Comparison of ENCODE assay signal across 27 mouse cellular contexts in genomic region chr2:168729736-168730135, GRCm38 (mm10). TPM values are rescaled to one million over a fixed set of nuclear protein-coding genes. Genes with fewer than 3 reads are reported as not detected.
DNase-seq lines count a peak whose midpoint lies in the region; ATAC-seq and TF ChIP-seq lines count a peak whose summit lies in the region.
"Had no signal": no experiment of that assay in that cellular context is flagged by ENCODE, and none has a peak within 500 bp of the region (broad histone marks: within the 10 kb centered on the region; RNA-seq: fewer than 3 reads in every experiment).

No protein-coding gene starts in this region.

- peak; percentile 12; the same call in 1 of the 2 replicates for TF ChIP-seq CTCF in hindbrain, postnatal 0 days (IDR thresholded peaks at IDR 0.05; ENCODE audit: low read depth)
- TF ChIP-seq CTCF in liver, adult 2 months (IDR thresholded peaks at IDR 0.05; ENCODE audit: low read depth, low read length) = peak; percentile 23; the same call in 1 of the 2 replicates
- no peak for TF ChIP-seq CTCF in liver, postnatal 0 days (IDR thresholded peaks at IDR 0.05; ENCODE audit: low read depth)
- TF ChIP-seq CTCF in E14TG2a.4 (conservative IDR thresholded peaks at IDR 0.05; ENCODE audit: low read length) = peak; percentile 27; the same call in 1 of the 2 replicates

- H3K4me2 ChIP-seq in hindbrain, postnatal 0 days (ENCODE audit: low read depth, low read length) = no peak overlapping the region
- H3K4me2 ChIP-seq in hindbrain, embryonic 11.5 days (replicated peaks; ENCODE audit: low read depth, low read length) = no peak overlapping the region
- no peak overlapping the region for H3K4me2 ChIP-seq in liver, postnatal 0 days (ENCODE audit: low read depth, low read length)
- H3K4me2 ChIP-seq: embryonic facial prominence, embryonic 12.5 days; heart, embryonic 12.5 days; hindbrain, embryonic 14.5 days; liver, embryonic 13.5 days; neural tube, embryonic 12.5 days had no signal

- no peaks in the 10 kb centered on the region for H3K4me1 ChIP-seq in hindbrain, postnatal 0 days (ENCODE audit: insufficient read depth, low read length)
- H3K4me1 ChIP-seq in hindbrain, embryonic 11.5 days (replicated peaks; ENCODE audit: control insufficient read depth, insufficient read depth, low read length) = 0 out of 2 replicates have a peak, but pooled peaks cover 4% of the 10 kb centered on the region
- peaks cover 11% of the 10 kb centered on the region for H3K4me1 ChIP-seq in liver, adult 2 months (ENCODE audit: control insufficient read depth, insufficient read depth, low read length)
- no peaks in the 10 kb centered on the region for H3K4me1 ChIP-seq in liver, postnatal 0 days (ENCODE audit: insufficient read depth)
- H3K4me1 ChIP-seq in E14TG2a.4 (replicated peaks; ENCODE audit: low read depth, low read length) = peaks cover 42% of the 10 kb centered on the region
- H3K4me1 ChIP-seq: liver, embryonic 13.5 days had no signal

- DNase-seq in hindbrain, postnatal 0 days (ENCODE audit: low spot score) = no peak
- DNase-seq in hindbrain, embryonic 11.5 days (ENCODE audit: low spot score) = no peak
- no peak for DNase-seq in liver, adult 2 months (ENCODE audit: extremely low read depth, low read depth, low spot score)
- DNase-seq in liver, postnatal 0 days = no peak
- DNase-seq in R1 (ENCODE audit: low read depth, low spot score) = peak; percentile 77
- no peak for DNase-seq in urinary bladder, adult 18-20 months (ENCODE audit: low spot score in 2 of 2)
- DNase-seq in right cerebral cortex, postnatal 10 days (ENCODE audit: low spot score in 2 of 2) = no peak
- DNase-seq: adrenal gland, postnatal 10 days; cerebellum, adult 9-11 months; embryo, embryonic 11 days; gastrocnemius, adult 2 months; gastrocnemius, postnatal 36 days; heart, adult 2 months; heart, postnatal 4 days; kidney, postnatal 10 days; liver, embryonic 13.5 days; lung, adult 2 months; lung, postnatal 10 days had no signal

- no peak for TF ChIP-seq POLR2A in liver, adult 2 months (IDR thresholded peaks at IDR 0.05; ENCODE audit: extremely low read depth, insufficient read depth, low read length)

- no peaks in the 10 kb centered on the region for H3K9me3 ChIP-seq in hindbrain, postnatal 0 days (ENCODE audit: low read length)
- H3K9me3 ChIP-seq in hindbrain, embryonic 11.5 days (ENCODE audit: control insufficient read depth, low read length) = no peaks in the 10 kb centered on the region
- H3K9me3 ChIP-seq in liver, postnatal 0 days (ENCODE audit: low read length) = no peaks in the 10 kb centered on the region
- peaks cover 19% of the 10 kb centered on the region for H3K9me3 ChIP-seq in E14TG2a.4 (ENCODE audit: low read length)
- H3K9me3 ChIP-seq: embryonic facial prominence, embryonic 12.5 days; liver, embryonic 13.5 days; neural tube, embryonic 12.5 days had no signal

- H3K27ac ChIP-seq in hindbrain, postnatal 0 days = no peak overlapping the region
- no peak overlapping the region for H3K27ac ChIP-seq in hindbrain, embryonic 11.5 days (ENCODE audit: low read depth, low read length)
- no peak overlapping the region for H3K27ac ChIP-seq in liver, adult 2 months (replicated peaks; ENCODE audit: insufficient read depth, low read depth, low read length)
- no peak overlapping the region for H3K27ac ChIP-seq in liver, postnatal 0 days (ENCODE audit: low read depth)
- H3K27ac ChIP-seq: embryonic facial prominence, embryonic 12.5 days; gastrocnemius, adult 2 months; heart, adult 2 months; hindbrain, embryonic 14.5 days; liver, embryonic 13.5 days; macrophage; neural tube, embryonic 12.5 days had no signal

- H3K9ac ChIP-seq in hindbrain, postnatal 0 days (replicated peaks; ENCODE audit: low read length) = no peak overlapping the region
- no peak overlapping the region for H3K9ac ChIP-seq in hindbrain, embryonic 11.5 days (ENCODE audit: low read depth, low read length)
- no peak overlapping the region for H3K9ac ChIP-seq in liver, adult 2 months (ENCODE audit: low read depth, low read length)
- no peak overlapping the region for H3K9ac ChIP-seq in liver, postnatal 0 days (replicated peaks)
- H3K9ac ChIP-seq: embryonic facial prominence, embryonic 12.5 days; heart, embryonic 12.5 days; hindbrain, embryonic 14.5 days; liver, embryonic 13.5 days; neural tube, embryonic 12.5 days had no signal

- ATAC-seq in hindbrain, postnatal 0 days = no peak
- ATAC-seq in hindbrain, embryonic 11.5 days (ENCODE audit: low FRiP score) = no peak
- ATAC-seq in liver, postnatal 0 days = no peak
- ATAC-seq: forebrain, embryonic 16.5 days; inflammation-experienced regulatory T-cells, adult 6 months had no signal

- 82% methylated on average over 12 of the region's 12 CpGs for WGBS in hindbrain, postnatal 0 days
- 86% methylated on average over 12 of the region's 12 CpGs for WGBS in hindbrain, embryonic 11.5 days
- WGBS in liver, adult 2 months = 78% methylated on average over 12 of the region's 12 CpGs
- 79% methylated on average over 12 of the region's 12 CpGs for WGBS in liver, postnatal 0 days (ENCODE audit: insufficient replicate concordance)

- H3K36me3 ChIP-seq in hindbrain, postnatal 0 days (ENCODE audit: insufficient read depth, low read length) = no peaks in the 10 kb centered on the region
- no peaks in the 10 kb centered on the region for H3K36me3 ChIP-seq in hindbrain, embryonic 11.5 days (ENCODE audit: control insufficient read depth, insufficient read depth, low read length)
- H3K36me3 ChIP-seq in liver, adult 2 months (ENCODE audit: control insufficient read depth, insufficient read depth, low read length) = no peaks in the 10 kb centered on the region
- H3K36me3 ChIP-seq in liver, postnatal 0 days (replicated peaks; ENCODE audit: insufficient read depth, low read length) = no peaks in the 10 kb centered on the region
- H3K36me3 ChIP-seq in E14TG2a.4 (ENCODE audit: insufficient read depth, low read length) = no peaks in the 10 kb centered on the region
- H3K36me3 ChIP-seq: embryonic facial prominence, embryonic 12.5 days; heart, embryonic 12.5 days; liver, embryonic 13.5 days; neural tube, embryonic 12.5 days had no signal

- no peak for TF ChIP-seq EP300 in liver, postnatal 0 days (IDR thresholded peaks at IDR 0.05; ENCODE audit: low read depth)

- no peak overlapping the region for H3K4me3 ChIP-seq in hindbrain, postnatal 0 days (ENCODE audit: low read length)
- no peak overlapping the region for H3K4me3 ChIP-seq in hindbrain, embryonic 11.5 days (ENCODE audit: low read depth, low read length)
- no peak overlapping the region for H3K4me3 ChIP-seq in liver, adult 2 months (ENCODE audit: insufficient read depth, low read depth, low read length)
- no peak overlapping the region for H3K4me3 ChIP-seq in liver, postnatal 0 days (ENCODE audit: low read depth, low read length)
- no peak overlapping the region for H3K4me3 ChIP-seq in E14TG2a.4 (replicated peaks; ENCODE audit: low read length)
- H3K4me3 ChIP-seq: embryonic facial prominence, embryonic 12.5 days; gastrocnemius, adult 2 months; heart, adult 2 months; heart, embryonic 12.5 days; liver, embryonic 13.5 days; neural tube, embryonic 12.5 days had no signal

- H3K79me2 ChIP-seq in liver, adult 2 months (ENCODE audit: control insufficient read depth, insufficient read depth, low read length) = peaks cover 9% of the 10 kb centered on the region; the same call in 1 of the 2 replicates

- no peaks in the 10 kb centered on the region for H3K27me3 ChIP-seq in hindbrain, postnatal 0 days (ENCODE audit: insufficient read depth, low read length)
- no peaks in the 10 kb centered on the region for H3K27me3 ChIP-seq in hindbrain, embryonic 11.5 days (ENCODE audit: control insufficient read depth, insufficient read depth, low read length)
- no peaks in the 10 kb centered on the region for H3K27me3 ChIP-seq in liver, adult 2 months (ENCODE audit: control insufficient read depth, insufficient read depth, low read length)
- H3K27me3 ChIP-seq in liver, postnatal 0 days (ENCODE audit: insufficient read depth, low read length) = no peaks in the 10 kb centered on the region
- H3K27me3 ChIP-seq in E14TG2a.4 (ENCODE audit: insufficient read depth, low read length) = no peaks in the 10 kb centered on the region
- H3K27me3 ChIP-seq: embryonic facial prominence, embryonic 12.5 days; heart, embryonic 12.5 days; liver, embryonic 13.5 days; neural tube, embryonic 12.5 days had no signal

RNA-seq across cellular contexts. Expression of gene Atp9a, which starts 12.5 kb away (rescaled TPM):
- 577 and 607 TPM in 2 replicates for total RNA-seq in hindbrain, postnatal 0 days (2014; rRNA removed)
- 127 and 130 TPM in 2 replicates for polyA plus RNA-seq in hindbrain, postnatal 0 days (2015; fragmentation: Nextera tagmentation; extraction: Ambion mirVana)
- polyA plus RNA-seq in hindbrain, embryonic 11.5 days (2014; fragmentation: Nextera tagmentation; extraction: Ambion mirVana) = 12.8 and 14.6 TPM in 2 replicates
- 28.9 and 33.7 TPM in 2 replicates for total RNA-seq in liver, adult 2 months (2014; rRNA removed)
- polyA plus RNA-seq in liver, adult 2 months (2012; rRNA removed) = 43.3 and 49.3 TPM in 2 replicates
- 7.3 and 7.8 TPM in 2 replicates for polyA plus RNA-seq in liver, postnatal 0 days (2015; fragmentation: Nextera tagmentation; extraction: Ambion mirVana)
- total RNA-seq: megakaryocyte-erythroid progenitor cell, adult 5-6 weeks had no signal

RNA-seq across cellular contexts. Expression of gene Sall4, which starts 38.0 kb away (rescaled TPM):
- total RNA-seq in hindbrain, postnatal 0 days (2014; rRNA removed) = 0.31 and 0.32 TPM in 2 replicates
- polyA plus RNA-seq in hindbrain, postnatal 0 days (2015; fragmentation: Nextera tagmentation; extraction: Ambion mirVana) = 0.10 and 0.16 TPM in 2 replicates
- polyA plus RNA-seq in hindbrain, embryonic 11.5 days (2014; fragmentation: Nextera tagmentation; extraction: Ambion mirVana) = 7.1 and 7.3 TPM in 2 replicates
- total RNA-seq in liver, adult 2 months (2014; rRNA removed) = not detected in 2 replicates
- polyA plus RNA-seq in liver, adult 2 months (2012; rRNA removed) = not detected in 2 replicates
- polyA plus RNA-seq in liver, postnatal 0 days (2015; fragmentation: Nextera tagmentation; extraction: Ambion mirVana) = 3.1 TPM in 2 replicates
- total RNA-seq: megakaryocyte-erythroid progenitor cell, adult 5-6 weeks had no signal
- polyA plus RNA-seq: lung, adult 2 months; macrophage had no signal
